Mouse (Mus musculus): ENCODE measurements at regions not wholly inside any gene's neighbourhood (a gene's known extent, or its start where the extent isn't known, plus 50 kb on each side); places are given as distances from the start of the nearest gene placed in this dataset.

DNA sequence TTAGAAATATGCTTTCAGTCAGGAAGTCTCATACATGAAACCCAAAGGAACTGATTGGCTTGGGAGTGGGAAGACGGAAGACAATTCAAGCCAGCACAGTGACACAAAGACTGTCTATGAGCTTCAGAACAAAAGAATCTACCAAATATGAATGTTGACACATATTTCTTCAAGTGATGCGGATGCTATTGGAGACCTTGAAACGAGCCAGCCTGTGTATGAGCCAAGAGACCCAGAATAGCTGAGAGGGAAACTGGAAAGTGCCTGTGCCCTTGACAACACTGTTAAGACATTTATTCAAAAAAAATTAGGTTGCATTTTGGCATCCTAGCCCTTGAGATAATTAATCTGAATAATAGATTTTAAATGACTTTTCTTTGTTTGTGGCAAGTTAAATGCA is 426.7 kb upstream of the Sox9 start:
- Histone ChIP-seq H3K9ac (no peak overlapping the region), H3K4me2 (replicated peaks) (no peak overlapping the region), H3K4me1 (no peaks in the 10 kb centered on the region), H3K27me3 (no peaks in the 10 kb centered on the region), H3K9me3 (no peaks in the 10 kb centered on the region), H3K4me3 (no peak overlapping the region), H3K36me3 (no peaks in the 10 kb centered on the region), H3K27ac (no peak overlapping the region)
- ATAC-seq (ENCODE audit: low FRiP score, low read depth) = no peak
- WGBS = 96% methylated on average over 3 of the region's 3 CpGs

DNA sequence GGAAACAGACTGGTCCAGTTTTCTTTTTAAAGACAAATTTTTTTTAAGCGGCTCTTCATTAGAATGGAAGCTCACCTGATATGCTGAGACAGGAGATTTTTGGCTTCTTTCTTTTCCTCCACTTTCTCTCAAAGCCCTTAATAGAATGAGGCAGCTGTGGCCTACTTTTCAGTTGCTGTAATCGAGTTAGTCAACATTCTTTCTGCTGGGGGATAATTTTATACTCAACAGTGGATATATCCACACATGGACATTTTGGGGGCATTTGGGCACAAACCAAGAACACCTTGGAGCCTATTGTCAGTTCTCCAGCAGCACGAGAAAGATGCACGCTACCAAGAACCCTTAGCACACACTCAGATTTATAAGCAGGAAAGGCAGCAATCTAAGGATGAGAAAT is 415.3 kb upstream of the Sox9 start:
- Histone ChIP-seq H3K4me1 (peaks cover 16% of the 10 kb centered on the region), H3K27me3 (no peaks in the 10 kb centered on the region), H3K27ac (no peak overlapping the region), H3K9me3 (no peaks in the 10 kb centered on the region), H3K36me3 (no peaks in the 10 kb centered on the region), H3K9ac (no peak overlapping the region), H3K4me2 (replicated peaks) (no peak overlapping the region), H3K4me3 (no peak overlapping the region)
- no peak for ATAC-seq (ENCODE audit: low FRiP score, low read depth)
- 89% methylated on average over 4 of the region's 4 CpGs for WGBS

DNA sequence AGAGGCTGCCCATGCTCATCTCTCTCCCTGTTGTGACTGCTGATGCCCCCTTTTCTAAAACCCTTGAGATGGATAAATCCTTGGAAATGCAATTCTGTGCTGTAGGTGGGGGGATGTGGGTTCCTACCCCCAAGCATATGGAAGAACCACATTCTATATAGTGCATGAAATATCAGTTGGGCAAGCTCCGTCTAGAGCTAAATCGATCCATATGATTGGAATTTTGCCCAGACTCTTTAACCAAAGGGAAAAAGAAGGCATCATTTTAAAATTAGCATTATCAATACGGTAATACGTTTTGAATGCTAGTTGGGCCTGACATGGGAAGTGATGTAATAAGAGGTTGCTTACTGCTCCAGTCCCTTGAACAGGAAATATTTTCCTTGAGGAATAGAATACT is 411.1 kb upstream of the Sox9 start:
- 46% methylated on average over 4 of the region's 4 CpGs for WGBS
- H3K27me3 ChIP-seq = 0 out of 2 replicates have a peak, but pooled peaks cover 3% of the 10 kb centered on the region
- H3K9me3 ChIP-seq = no peaks in the 10 kb centered on the region
- ATAC-seq (ENCODE audit: low FRiP score, low read depth) = peak; percentile 51; the same call in 1 of the 2 replicates
- H3K4me1 ChIP-seq = peaks cover 17% of the 10 kb centered on the region
- no peak overlapping the region for H3K9ac ChIP-seq
- no peak overlapping the region for H3K4me2 ChIP-seq (replicated peaks)
- no peaks in the 10 kb centered on the region for H3K36me3 ChIP-seq
- H3K27ac ChIP-seq = no peak overlapping the region
- H3K4me3 ChIP-seq = no peak overlapping the region

DNA sequence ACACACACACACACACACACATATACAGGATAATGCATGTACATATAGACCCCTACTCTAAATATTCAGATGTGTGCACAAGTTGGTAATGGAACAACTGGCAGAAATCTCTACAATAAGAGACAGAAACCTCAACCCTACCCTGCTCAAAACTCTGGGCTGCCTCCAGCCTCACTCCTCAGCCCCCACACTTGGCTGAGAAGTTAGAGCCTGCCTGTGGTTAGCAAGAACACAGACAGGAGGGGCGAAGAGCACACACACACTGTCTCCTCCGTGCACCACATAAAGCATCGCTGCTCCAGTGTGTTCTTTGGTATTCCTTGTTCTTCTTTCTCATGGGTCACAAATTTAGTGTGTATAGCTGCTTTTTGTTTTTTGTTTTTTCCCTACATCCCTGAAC is 382.0 kb upstream of the Sox9 start:
- Histone ChIP-seq H3K4me1 (peaks cover 6% of the 10 kb centered on the region; the same call in 1 of the 2 replicates), H3K9ac (no peak overlapping the region), H3K9me3 (no peaks in the 10 kb centered on the region), H3K27me3 (no peaks in the 10 kb centered on the region), H3K36me3 (no peaks in the 10 kb centered on the region), H3K27ac (no peak overlapping the region), H3K4me2 (replicated peaks) (no peak overlapping the region), H3K4me3 (no peak overlapping the region)
- 84% methylated on average over 3 of the region's 3 CpGs for WGBS
- no peak for ATAC-seq (ENCODE audit: low FRiP score, low read depth)

DNA sequence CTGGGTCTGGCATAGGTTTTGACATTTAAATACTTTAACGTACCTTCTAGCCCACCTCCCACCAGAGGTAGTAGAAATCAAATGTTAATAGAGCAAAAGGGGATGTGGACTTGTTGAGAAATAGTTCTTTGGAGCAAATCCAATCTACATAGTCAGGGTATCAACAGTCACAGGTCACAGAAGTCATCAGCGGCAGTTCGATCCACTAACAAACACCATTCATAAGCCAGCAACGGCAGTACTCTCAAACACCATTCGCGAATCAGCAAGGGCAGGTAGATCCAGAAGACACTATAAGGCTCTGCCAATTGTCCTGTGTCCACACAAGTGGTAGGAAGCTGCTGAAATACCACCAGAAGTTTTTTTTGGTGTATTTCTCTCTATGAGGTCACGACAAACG is 374.3 kb upstream of the Sox9 start:
- Histone ChIP-seq H3K9ac (no peak overlapping the region), H3K36me3 (no peaks in the 10 kb centered on the region), H3K9me3 (no peaks in the 10 kb centered on the region), H3K4me2 (replicated peaks) (no peak overlapping the region), H3K27me3 (no peaks in the 10 kb centered on the region), H3K4me3 (no peak overlapping the region), H3K4me1 (peaks cover 15% of the 10 kb centered on the region), H3K27ac (no peak overlapping the region)
- WGBS = 93% methylated on average over 8 of the region's 8 CpGs
- ATAC-seq (ENCODE audit: low FRiP score, low read depth) = no peak

DNA sequence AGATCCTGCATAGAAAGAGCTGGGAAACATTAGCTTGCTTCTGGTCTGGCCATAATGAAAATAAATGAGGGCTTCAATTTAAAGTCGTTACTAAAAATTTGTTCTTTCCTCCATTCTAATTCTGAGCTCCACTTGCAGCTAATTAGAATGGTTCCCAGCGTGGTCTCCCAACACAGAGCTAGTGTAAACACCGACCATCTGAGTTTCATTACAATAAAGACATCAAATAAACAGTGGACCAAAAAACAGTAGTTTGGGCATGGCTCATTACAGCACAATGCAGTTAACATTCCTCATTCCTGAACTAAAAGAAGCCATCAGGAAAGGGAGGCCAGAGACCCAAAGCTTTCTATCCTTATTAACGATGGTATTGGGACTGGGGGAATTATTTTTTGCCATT is 369.6 kb upstream of the Sox9 start:
- Histone ChIP-seq H3K4me1 (peaks cover 19% of the 10 kb centered on the region), H3K36me3 (no peaks in the 10 kb centered on the region), H3K27me3 (no peaks in the 10 kb centered on the region), H3K9ac (no peak overlapping the region), H3K4me2 (replicated peaks) (no peak overlapping the region), H3K4me3 (no peak overlapping the region), H3K9me3 (no peaks in the 10 kb centered on the region), H3K27ac (0 out of 2 replicates have a peak overlapping the region, but pooled peaks have one; percentile 29)
- ATAC-seq (ENCODE audit: low FRiP score, low read depth) = no peak
- WGBS = 7% methylated on average over 4 of the region's 4 CpGs

DNA sequence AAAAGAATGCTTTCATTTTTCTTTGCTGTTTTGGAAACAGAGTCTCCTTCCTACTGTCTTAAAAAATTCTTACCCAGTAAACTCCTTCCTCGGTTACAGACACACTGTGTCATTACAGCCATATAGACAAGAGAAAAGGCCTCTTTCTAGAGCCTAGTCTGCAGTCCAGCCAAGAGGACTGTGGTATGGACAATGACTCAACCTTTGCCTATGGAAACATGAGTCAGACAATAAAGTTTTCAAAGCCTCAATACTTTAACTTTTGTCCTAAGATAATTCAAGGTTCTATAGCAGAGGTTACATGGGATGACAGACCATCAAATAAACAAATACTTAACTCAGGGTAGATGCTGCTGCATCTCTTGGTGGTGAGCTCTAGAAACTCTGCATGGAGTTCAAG is 339.4 kb upstream of the Sox9 start:
- H3K9ac ChIP-seq = no peak overlapping the region
- 70% methylated on average over 1 of the region's 1 CpGs for WGBS
- no peak for ATAC-seq (ENCODE audit: low FRiP score, low read depth)

DNA sequence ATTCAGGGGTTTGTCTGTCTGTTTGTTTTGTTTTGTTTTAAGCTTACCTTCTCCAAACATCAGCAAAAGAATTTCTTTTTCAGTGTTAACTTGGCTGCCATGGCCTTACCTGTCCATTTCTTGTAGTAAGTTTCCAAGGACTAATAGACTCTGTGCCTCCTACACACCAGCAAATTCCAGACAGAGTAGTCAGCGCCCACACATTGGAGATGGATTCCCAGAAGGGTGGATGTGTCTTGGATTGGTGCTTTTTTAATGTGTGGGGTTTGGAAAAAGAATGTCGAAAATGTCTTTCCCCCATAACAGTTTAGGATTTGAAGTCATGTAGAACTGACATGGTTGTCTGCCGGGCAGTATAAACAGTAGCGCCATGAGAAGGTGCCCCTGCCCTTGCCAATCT is 338.1 kb upstream of the Sox9 start:
- H3K4me1 ChIP-seq = no peaks in the 10 kb centered on the region
- no peak for ATAC-seq (ENCODE audit: low FRiP score, low read depth)
- 84% methylated on average over 4 of the region's 4 CpGs for WGBS
- H3K36me3 ChIP-seq = no peaks in the 10 kb centered on the region
- H3K9me3 ChIP-seq = no peaks in the 10 kb centered on the region
- H3K9ac ChIP-seq = no peak overlapping the region
- no peaks in the 10 kb centered on the region for H3K27me3 ChIP-seq
- no peak overlapping the region for H3K27ac ChIP-seq
- H3K4me3 ChIP-seq = no peak overlapping the region
- no peak overlapping the region for H3K4me2 ChIP-seq (replicated peaks)

More for the DNA sequence above, 339.4 kb upstream of the Sox9 start:
- Histone ChIP-seq H3K27me3 (no peaks in the 10 kb centered on the region), H3K4me1 (peaks cover under 1% of the 10 kb centered on the region; the same call in 1 of the 2 replicates), H3K4me3 (no peak overlapping the region), H3K27ac (no peak overlapping the region), H3K4me2 (replicated peaks) (no peak overlapping the region), H3K36me3 (no peaks in the 10 kb centered on the region), H3K9me3 (no peaks in the 10 kb centered on the region)

DNA sequence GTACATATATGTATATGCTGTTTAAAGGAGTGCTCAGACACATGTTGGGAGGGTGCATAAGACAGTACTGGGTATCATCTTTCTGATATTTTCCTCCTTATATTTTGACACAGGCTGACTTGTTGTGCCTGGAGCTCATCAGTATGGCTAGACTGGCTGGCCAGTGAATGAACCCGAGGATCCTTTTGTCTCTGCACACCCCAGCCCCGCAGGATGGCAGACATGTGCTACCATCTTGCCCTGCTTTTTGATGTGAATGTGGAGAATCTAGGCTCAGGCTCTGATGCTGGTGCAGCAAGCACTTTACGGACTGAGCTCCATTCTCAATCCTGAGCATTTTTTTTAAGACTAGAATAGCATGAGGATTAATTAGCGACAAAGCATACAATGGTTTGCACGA is 332.4 kb upstream of the Sox9 start:
- no peak overlapping the region for H3K9ac ChIP-seq
- no peaks in the 10 kb centered on the region for H3K36me3 ChIP-seq
- peaks cover 4% of the 10 kb centered on the region for H3K4me1 ChIP-seq
- WGBS = 35% methylated on average over 5 of the region's 5 CpGs
- H3K27me3 ChIP-seq = no peaks in the 10 kb centered on the region
- H3K4me2 ChIP-seq (replicated peaks) = no peak overlapping the region
- no peak for ATAC-seq (ENCODE audit: low FRiP score, low read depth)
- no peak overlapping the region for H3K27ac ChIP-seq
- H3K4me3 ChIP-seq = no peak overlapping the region
- H3K9me3 ChIP-seq = no peaks in the 10 kb centered on the region

DNA sequence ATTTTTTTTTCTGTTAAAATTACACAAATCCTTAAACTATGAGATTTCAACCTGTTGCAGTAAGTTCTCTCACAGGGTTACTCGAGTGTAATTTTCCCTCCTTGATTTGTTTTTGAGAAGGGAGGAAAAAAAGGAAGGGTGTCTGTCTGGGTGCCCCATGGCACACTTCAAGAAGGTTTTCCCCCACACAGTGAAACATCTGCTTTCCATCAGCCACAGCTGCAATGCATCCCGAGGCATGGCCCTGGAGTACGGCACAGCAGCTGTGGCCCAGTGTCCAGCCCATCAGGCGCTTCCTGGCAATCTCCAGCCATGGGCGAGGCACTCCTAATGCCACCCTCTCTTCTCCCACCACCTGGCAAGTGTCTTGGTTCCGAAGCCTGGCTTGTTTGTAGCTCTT is 331.8 kb upstream of the Sox9 start:
- no peak overlapping the region for H3K4me3 ChIP-seq
- H3K4me2 ChIP-seq (replicated peaks) = no peak overlapping the region
- H3K36me3 ChIP-seq = no peaks in the 10 kb centered on the region
- 15% methylated on average over 6 of the region's 6 CpGs for WGBS
- H3K9ac ChIP-seq = no peak overlapping the region
- no peak for ATAC-seq (ENCODE audit: low FRiP score, low read depth)
- H3K4me1 ChIP-seq = peaks cover 4% of the 10 kb centered on the region
- no peak overlapping the region for H3K27ac ChIP-seq
- no peaks in the 10 kb centered on the region for H3K27me3 ChIP-seq
- H3K9me3 ChIP-seq = no peaks in the 10 kb centered on the region

DNA sequence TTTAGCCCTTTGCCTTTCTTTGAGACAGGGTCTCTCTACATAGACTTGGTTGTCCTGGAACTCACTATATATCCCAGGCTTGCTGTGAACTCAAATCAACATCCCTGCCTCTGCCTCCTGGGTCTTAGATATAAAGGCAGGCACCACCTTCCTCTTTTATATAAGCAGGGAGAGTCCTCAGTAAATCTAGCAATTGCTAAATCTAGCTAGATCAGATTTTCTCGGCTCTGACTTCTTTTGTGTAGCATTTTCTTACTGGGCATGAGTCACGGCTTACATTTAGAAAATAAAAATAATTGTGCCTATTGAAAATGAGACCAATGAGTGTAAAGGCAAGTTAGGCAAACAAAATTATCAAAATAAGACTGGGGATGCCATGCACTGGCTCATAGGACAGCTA is 323.9 kb upstream of the Sox9 start:
- 87% methylated on average over 2 of the region's 2 CpGs for WGBS
- ATAC-seq (ENCODE audit: low FRiP score, low read depth) = no peak
- no peaks in the 10 kb centered on the region for H3K9me3 ChIP-seq

DNA sequence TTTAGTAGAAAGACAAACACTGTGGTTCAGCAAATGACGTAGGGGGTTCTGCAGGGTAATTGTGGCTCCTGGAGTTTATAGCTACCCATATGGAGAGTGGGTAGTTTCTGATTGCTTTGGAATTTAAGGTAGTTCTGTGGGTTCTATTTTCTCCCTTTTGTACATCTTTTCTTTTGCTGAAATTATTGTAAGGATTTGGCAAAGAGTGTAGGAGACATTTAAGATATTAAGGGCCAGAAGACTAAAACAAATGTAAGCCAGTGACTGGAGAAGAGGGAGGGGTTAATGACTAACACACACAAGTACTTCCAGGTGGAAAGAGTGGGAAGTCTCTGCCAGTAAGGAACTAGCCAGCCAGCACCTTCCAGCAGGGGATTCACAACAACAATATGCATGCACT is 318.9 kb upstream of the Sox9 start:
- 33% methylated on average over 1 of the region's 1 CpGs for WGBS
- Histone ChIP-seq H3K4me2 (replicated peaks) (no peak overlapping the region), H3K4me3 (no peak overlapping the region)

More for the DNA sequence above, 323.9 kb upstream of the Sox9 start:
- no peak overlapping the region for H3K4me3 ChIP-seq
- H3K9ac ChIP-seq = no peak overlapping the region
- H3K4me1 ChIP-seq = peaks cover 4% of the 10 kb centered on the region; the same call in 1 of the 2 replicates
- H3K27ac ChIP-seq = no peak overlapping the region
- H3K27me3 ChIP-seq = no peaks in the 10 kb centered on the region
- no peak overlapping the region for H3K4me2 ChIP-seq (replicated peaks)
- H3K36me3 ChIP-seq = no peaks in the 10 kb centered on the region

DNA sequence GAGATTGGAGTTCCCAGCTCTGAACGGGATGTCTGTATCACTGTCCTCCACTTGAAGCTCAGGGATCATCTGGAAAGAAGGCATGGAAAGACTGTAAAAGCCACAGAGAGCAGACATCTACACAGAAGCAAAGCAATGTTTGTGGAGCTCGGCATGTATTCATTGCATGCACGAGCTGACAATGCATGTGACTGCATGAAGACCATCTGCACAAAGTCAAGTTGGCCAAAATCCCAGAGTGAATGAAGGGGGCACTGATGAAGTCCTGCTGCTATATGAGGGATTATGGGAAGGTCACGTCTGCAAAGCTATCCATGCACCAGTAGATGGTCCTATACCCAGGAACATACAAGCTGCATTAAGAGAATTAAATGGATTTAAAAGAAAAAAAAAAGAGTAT is 317.6 kb upstream of the Sox9 start:
- Histone ChIP-seq H3K4me2 (replicated peaks) (no peak overlapping the region), H3K9me3 (no peaks in the 10 kb centered on the region), H3K4me1 (peaks cover 10% of the 10 kb centered on the region), H3K27ac (no peak overlapping the region), H3K9ac (no peak overlapping the region), H3K27me3 (no peaks in the 10 kb centered on the region), H3K36me3 (no peaks in the 10 kb centered on the region), H3K4me3 (no peak overlapping the region)
- 77% methylated on average over 4 of the region's 4 CpGs for WGBS
- ATAC-seq (ENCODE audit: low FRiP score, low read depth) = no peak

More for the DNA sequence above, 318.9 kb upstream of the Sox9 start:
- no peak for ATAC-seq (ENCODE audit: low FRiP score, low read depth)
- Histone ChIP-seq H3K36me3 (no peaks in the 10 kb centered on the region), H3K9me3 (no peaks in the 10 kb centered on the region), H3K27me3 (no peaks in the 10 kb centered on the region), H3K9ac (no peak overlapping the region), H3K27ac (no peak overlapping the region), H3K4me1 (peaks cover 10% of the 10 kb centered on the region)
